8 mouse cellular contexts compared by ENCODE assay signal in the genomic region with DNA sequence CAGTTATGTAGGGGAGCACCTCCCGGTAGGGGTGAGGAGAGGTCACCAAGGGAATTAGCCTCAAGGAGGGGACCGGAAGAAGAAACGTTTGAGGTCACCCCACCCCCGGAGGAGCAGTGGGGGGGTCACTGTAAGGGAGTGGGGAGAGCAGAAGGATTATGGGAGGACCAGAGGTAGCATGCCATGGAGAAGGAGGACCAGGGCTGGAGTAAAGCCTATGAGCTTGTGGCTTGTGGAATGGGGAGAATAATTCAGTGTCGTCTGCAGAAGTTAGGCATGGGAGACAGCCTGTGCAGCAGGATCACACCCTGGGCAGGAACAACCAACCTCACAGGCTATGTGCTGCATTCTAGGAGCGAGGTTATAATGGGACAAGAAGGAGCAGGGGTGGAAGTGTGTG. TPM values are rescaled to one million over a fixed set of nuclear protein-coding genes. Genes with fewer than 3 reads are reported as not detected.
DNase-seq lines count a peak whose midpoint lies in the region; ATAC-seq and TF ChIP-seq lines count a peak whose summit lies in the region.

No protein-coding gene starts in this region.

- no peaks in the 10 kb centered on the region for H3K9me3 ChIP-seq in erythroblast, embryonic 14.5 days (ENCODE audit: control insufficient read depth, low read length)
- no peaks in the 10 kb centered on the region for H3K9me3 ChIP-seq in liver, embryonic 14.5 days (ENCODE audit: control insufficient read depth, low read length)

- H3K27ac ChIP-seq in thymus, adult 2 months (ENCODE audit: control insufficient read depth, insufficient read depth, low read length): no peak overlapping the region
- H3K27ac ChIP-seq in liver, embryonic 14.5 days: no peak overlapping the region

- H3K9ac ChIP-seq in liver, embryonic 14.5 days (replicated peaks): peak overlapping the region; percentile 45

- H3K36me3 ChIP-seq in erythroblast, embryonic 14.5 days (ENCODE audit: control insufficient read depth): no peaks in the 10 kb centered on the region
- no peaks in the 10 kb centered on the region for H3K36me3 ChIP-seq in thymus, adult 2 months (ENCODE audit: control insufficient read depth, insufficient read depth, low read length)
- H3K36me3 ChIP-seq in liver, embryonic 14.5 days (replicated peaks; ENCODE audit: control insufficient read depth, insufficient read depth, low read depth): no peaks in the 10 kb centered on the region

- 8% methylated on average over 6 of the region's 6 CpGs for WGBS in thymus, adult 2 months
- WGBS in liver, embryonic 14.5 days (ENCODE audit: insufficient replicate concordance): 8% methylated on average over 6 of the region's 6 CpGs

- peak overlapping the region; percentile 58 for H3K4me3 ChIP-seq in erythroblast, embryonic 14.5 days (replicated peaks)
- H3K4me3 ChIP-seq in thymus, adult 2 months (ENCODE audit: control insufficient read depth, insufficient read depth, low read length): peak overlapping the region; percentile 57
- H3K4me3 ChIP-seq in liver, embryonic 14.5 days (ENCODE audit: insufficient read depth in 1 of 2, low read depth in 2 of 2, low read length in 2 of 2): peak overlapping the region; percentile 31 to 51

- ATAC-seq in erythroblast, adult 5-6 weeks (replicated peaks; ENCODE audit: low FRiP score, poor library complexity, severe bottlenecking): no peak
- peak; percentile 21 for ATAC-seq in liver, embryonic 14.5 days (ENCODE audit: insufficient read depth)

- DNase-seq in thymus, adult 2 months: no peak
- DNase-seq in thymus, postnatal 0 days (ENCODE audit: low spot score): no peak
- no peak for DNase-seq in liver, embryonic 14.5 days (ENCODE audit: low read depth in 3 of 3, low spot score in 3 of 3)
- DNase-seq in urinary bladder, postnatal 4 days (ENCODE audit: low spot score in 2 of 2): no peak
- no peak for DNase-seq in embryo, embryonic 10 days (ENCODE audit: low spot score)
- DNase-seq in c-Kit-positive CD71-positive TER-119-positive erythroid progenitor cells, embryonic 14.5 days (ENCODE audit: low spot score): no peak

- no peak for TF ChIP-seq EP300 in liver, embryonic 14.5 days (IDR thresholded peaks at IDR 0.05; ENCODE audit: low read depth)

- H3K27me3 ChIP-seq in erythroblast, embryonic 14.5 days (ENCODE audit: control insufficient read depth): peaks cover 48% of the 10 kb centered on the region
- H3K27me3 ChIP-seq in thymus, adult 2 months (ENCODE audit: control insufficient read depth, insufficient read depth, low read length): no peaks in the 10 kb centered on the region
- no peaks in the 10 kb centered on the region; the same call in 1 of the 2 replicates for H3K27me3 ChIP-seq in liver, embryonic 14.5 days (ENCODE audit: control insufficient read depth, insufficient read depth, low read length)

- H3K4me2 ChIP-seq in liver, embryonic 14.5 days (ENCODE audit: low read depth): peak overlapping the region; percentile 74

- no peak for TF ChIP-seq POLR2A in thymus, adult 2 months (IDR thresholded peaks at IDR 0.05; ENCODE audit: control insufficient read depth, extremely low read depth, insufficient read depth, low read length, poor library complexity)

- TF ChIP-seq CTCF in thymus, adult 2 months (IDR thresholded peaks at IDR 0.05; ENCODE audit: borderline replicate concordance, control insufficient read depth, extremely low read depth, insufficient read depth, low read length, poor library complexity): no peak
- no peak for TF ChIP-seq CTCF in liver, embryonic 14.5 days (IDR thresholded peaks at IDR 0.05; ENCODE audit: low read depth)

- peaks cover 35% of the 10 kb centered on the region for H3K4me1 ChIP-seq in erythroblast, embryonic 14.5 days (ENCODE audit: control insufficient read depth)
- H3K4me1 ChIP-seq in thymus, adult 2 months (replicated peaks; ENCODE audit: control insufficient read depth, insufficient read depth, low read length): peaks cover 36% of the 10 kb centered on the region
- H3K4me1 ChIP-seq in liver, embryonic 14.5 days (replicated peaks; ENCODE audit: control insufficient read depth in 2 of 2, insufficient read depth in 2 of 2, low read length in 1 of 2): peaks cover 25 to 34% of the 10 kb centered on the region in 2 experiments

RNA-seq across cellular contexts. Expression of gene Paqr7, which starts 0.7 kb away (rescaled TPM):
- 0.10 TPM in 1 of 2 replicates, not detected in the other for polyA plus RNA-seq in erythroblast, embryonic 14.5 days (2012)
- 1.7 and 4.4 TPM in 2 replicates for total RNA-seq in erythroblast, adult 5-6 weeks (2015; ENCODE audit: low replicate concordance)
- total RNA-seq in erythroblast, adult 5-6 weeks (2017; ENCODE audit: low replicate concordance): 2.1 and 7.8 TPM in 2 replicates
- 47.6 and 52.0 TPM in 2 replicates for polyA plus RNA-seq in thymus, adult 2 months (2012; rRNA removed)
- polyA plus RNA-seq in thymus, postnatal 0 days (2015; fragmentation: Nextera tagmentation; extraction: Ambion mirVana): 8.1 TPM in 2 replicates
- polyA plus RNA-seq in liver, embryonic 14.5 days (2012; rRNA removed): 4.1 and 5.7 TPM in 2 replicates
- 1.9 and 2.3 TPM in 2 replicates for polyA plus RNA-seq in liver, embryonic 14.5 days (2014; fragmentation: Nextera tagmentation; extraction: Ambion mirVana)

RNA-seq across cellular contexts. Expression of gene Aunip, which starts 13.6 kb away (rescaled TPM):
- polyA plus RNA-seq in erythroblast, embryonic 14.5 days (2012): 0.18 and 0.29 TPM in 2 replicates
- 4.0 and 7.3 TPM in 2 replicates for total RNA-seq in erythroblast, adult 5-6 weeks (2015; ENCODE audit: low replicate concordance)
- 6.8 and 8.4 TPM in 2 replicates for total RNA-seq in erythroblast, adult 5-6 weeks (2017; ENCODE audit: low replicate concordance)
- 2.1 and 3.8 TPM in 2 replicates for polyA plus RNA-seq in thymus, adult 2 months (2012; rRNA removed)
- 14.3 and 16.7 TPM in 2 replicates for polyA plus RNA-seq in thymus, postnatal 0 days (2015; fragmentation: Nextera tagmentation; extraction: Ambion mirVana)
- 13.5 and 21.0 TPM in 2 replicates for polyA plus RNA-seq in liver, embryonic 14.5 days (2012; rRNA removed)
- polyA plus RNA-seq in liver, embryonic 14.5 days (2014; fragmentation: Nextera tagmentation; extraction: Ambion mirVana): 7.6 and 10.2 TPM in 2 replicates

RNA-seq across cellular contexts. Expression of gene Stmn1, which starts 29.1 kb away (rescaled TPM):
- 45.6 and 68.9 TPM in 2 replicates for polyA plus RNA-seq in erythroblast, embryonic 14.5 days (2012)
- total RNA-seq in erythroblast, adult 5-6 weeks (2015; ENCODE audit: low replicate concordance): 207 and 212 TPM in 2 replicates
- 201 and 236 TPM in 2 replicates for total RNA-seq in erythroblast, adult 5-6 weeks (2017; ENCODE audit: low replicate concordance)
- 134 and 274 TPM in 2 replicates for polyA plus RNA-seq in thymus, adult 2 months (2012; rRNA removed)
- 1,989 and 2,008 TPM in 2 replicates for polyA plus RNA-seq in thymus, postnatal 0 days (2015; fragmentation: Nextera tagmentation; extraction: Ambion mirVana)
- polyA plus RNA-seq in liver, embryonic 14.5 days (2012; rRNA removed): 46.2 and 104 TPM in 2 replicates
- polyA plus RNA-seq in liver, embryonic 14.5 days (2014; fragmentation: Nextera tagmentation; extraction: Ambion mirVana): 404 and 464 TPM in 2 replicates

RNA-seq across cellular contexts. Expression of gene Mtfr1l, which starts 38.0 kb away (rescaled TPM):
- polyA plus RNA-seq in erythroblast, embryonic 14.5 days (2012): 2.5 and 3.9 TPM in 2 replicates
- 7.9 and 20.3 TPM in 2 replicates for total RNA-seq in erythroblast, adult 5-6 weeks (2015; ENCODE audit: low replicate concordance)
- total RNA-seq in erythroblast, adult 5-6 weeks (2017; ENCODE audit: low replicate concordance): 7.9 and 8.3 TPM in 2 replicates
- 69.2 and 77.3 TPM in 2 replicates for polyA plus RNA-seq in thymus, adult 2 months (2012; rRNA removed)
- 98.6 and 104 TPM in 2 replicates for polyA plus RNA-seq in thymus, postnatal 0 days (2015; fragmentation: Nextera tagmentation; extraction: Ambion mirVana)
- polyA plus RNA-seq in liver, embryonic 14.5 days (2012; rRNA removed): 27.0 and 28.4 TPM in 2 replicates
- 41.6 and 48.5 TPM in 2 replicates for polyA plus RNA-seq in liver, embryonic 14.5 days (2014; fragmentation: Nextera tagmentation; extraction: Ambion mirVana)

RNA-seq across cellular contexts. Expression of gene Selenon, which starts 54.7 kb away (rescaled TPM):
- polyA plus RNA-seq in erythroblast, embryonic 14.5 days (2012): 0.05 and 0.08 TPM in 2 replicates
- 6.3 and 7.9 TPM in 2 replicates for total RNA-seq in erythroblast, adult 5-6 weeks (2015; ENCODE audit: low replicate concordance)
- 1.4 and 2.9 TPM in 2 replicates for total RNA-seq in erythroblast, adult 5-6 weeks (2017; ENCODE audit: low replicate concordance)
- polyA plus RNA-seq in thymus, adult 2 months (2012; rRNA removed): 7.9 and 9.1 TPM in 2 replicates
- 4.8 and 6.8 TPM in 2 replicates for polyA plus RNA-seq in thymus, postnatal 0 days (2015; fragmentation: Nextera tagmentation; extraction: Ambion mirVana)
- 3.6 and 4.6 TPM in 2 replicates for polyA plus RNA-seq in liver, embryonic 14.5 days (2012; rRNA removed)
- polyA plus RNA-seq in liver, embryonic 14.5 days (2014; fragmentation: Nextera tagmentation; extraction: Ambion mirVana): 1.9 and 3.4 TPM in 2 replicates
